Mouse (Mus musculus) midbrain, embryonic 13.5 days (tissue): ENCODE results near the gene Npb. TPM values are rescaled to one million over a fixed set of nuclear protein-coding genes. Genes with fewer than 3 reads are reported as not detected.
A peak's percentile ranks its signal among the peaks of the same experiment; 100 is the strongest.
"Not testable (repeated sequence)": the region's sequence is repeated elsewhere in the genome, so short reads cannot be mapped to it uniquely, and the experiment has no call there.

Experiments used
- ATAC-seq: fragments of 200-750 bp; cut with Nextera tagmentation; 2 replicates; pipeline ENCODE4 v1.8.0; 2017; ENCODE audit warnings: mild to moderate bottlenecking, moderate TSS enrichment, moderate library complexity
- H3K27ac ChIP-seq: fragments of 300-500 bp; sonication (generic); 2 replicates; pipeline ENCODE4 v1.5.1; 2015; ENCODE audit warnings: inconsistent platforms, mild to moderate bottlenecking, moderate library complexity
- H3K27me3 ChIP-seq: fragments of 300-500 bp; sonication (generic); 2 replicates; pipeline ENCODE4 v1.6.1; 2015; ENCODE audit warnings: mild to moderate bottlenecking, inconsistent platforms
- H3K36me3 ChIP-seq: fragments of 300-500 bp; sonication (generic); 2 replicates; pipeline ENCODE4 v1.6.1; 2015; ENCODE audit warnings: mild to moderate bottlenecking, inconsistent platforms
- H3K4me1 ChIP-seq: fragments of 300-500 bp; sonication (generic); replicated peaks from 2 replicates; pipeline ENCODE4 v1.6.1; 2015; ENCODE audit warnings: inconsistent platforms
- H3K4me2 ChIP-seq: fragments of 300-500 bp; sonication (generic); replicated peaks from 2 replicates; pipeline ENCODE4 v1.6.1; 2015; ENCODE audit warnings: moderate library complexity, mild to moderate bottlenecking, inconsistent platforms
- H3K4me3 ChIP-seq: fragments of 300-500 bp; sonication (generic); replicated peaks from 2 replicates; pipeline ENCODE4 v1.5.1; 2015; ENCODE audit warnings: mild to moderate bottlenecking, inconsistent platforms
- H3K9ac ChIP-seq: fragments of 300-500 bp; sonication (generic); replicated peaks from 2 replicates; pipeline ENCODE4 v1.6.1; 2015; ENCODE audit warnings: mild to moderate bottlenecking, inconsistent platforms
- H3K9me3 ChIP-seq: fragments of 300-500 bp; sonication (generic); 2 replicates; pipeline ENCODE4 v1.6.1; 2016; ENCODE audit warnings: mild to moderate bottlenecking, inconsistent platforms
- WGBS: fragments of 180-500 bp; shearing (Covaris S2); methylation state at CpG from one replicate; pipeline ENCODE4 v1.1.7; 2015; 5-methylcytosine and 5-hydroxymethylcytosine counted together
- polyA plus RNA-seq: library from polyadenylated mRNA; unstranded; fragments of >200 nt; fragmentation: Nextera tagmentation; extraction: Ambion mirVana; gene quantifications from 2 replicates; pipeline ENCODE4 v1.2.1, GENCODE M21; 2015

The Npb gene
- polyA plus RNA-seq, result 0.54 and 0.95 TPM in 2 replicates

- H3K4me2 ChIP-seq, result peak within 1 kb of the TSS; percentile 43
- H3K9me3 ChIP-seq, result no peaks in the 10 kb centered on the region
- 0 out of 2 replicates have a peak, but pooled peaks have one; percentile 19 for ATAC-seq
- peak within 1 kb of the TSS; percentile 54 for H3K9ac ChIP-seq
- peaks cover 17% of the 10 kb centered on the region; the same call in 1 of the 2 replicates for H3K27me3 ChIP-seq
- H3K4me3 ChIP-seq, result peak within 1 kb of the TSS; percentile 20; the same call in 1 of the 2 replicates
- 7% methylated on average over 45 of the region's 45 CpGs for WGBS
- H3K4me1 ChIP-seq, result peaks cover 18% of the 10 kb centered on the region
- H3K36me3 ChIP-seq, result peaks cover 78% of the 10 kb centered on the region
- H3K27ac ChIP-seq, result no peak within 1 kb of the TSS
Observed at GRCm38 (mm10) chr11:120608241-120609034, at the start of gene Npb. Gene Npb, plus strand, starts transcription at chr11:120608477.

- H3K4me2 ChIP-seq, H3K27me3 ChIP-seq, ATAC-seq, H3K9ac ChIP-seq, H3K27ac ChIP-seq, H3K4me1 ChIP-seq, H3K9me3 ChIP-seq, H3K4me3 ChIP-seq: not testable (repeated sequence)
- WGBS, result 91% methylated on average over 6 of the region's 6 CpGs
- peaks cover 52% of the 10 kb centered on the region for H3K36me3 ChIP-seq
Observed at GRCm38 (mm10) chr11:120558843-120559242, 49.4 kb upstream of the Npb start.

GRCm38 (mm10) chr11:120560952-120561728 lies 47.1 kb upstream of the Npb start:
- no peaks in the 10 kb centered on the region for H3K4me1 ChIP-seq
- H3K9me3 ChIP-seq, result no peaks in the 10 kb centered on the region
- no peak overlapping the region for H3K9ac ChIP-seq
- no peak for ATAC-seq
- H3K27me3 ChIP-seq, result no peaks in the 10 kb centered on the region
- WGBS, result 96% methylated on average over 13 of the region's 13 CpGs
- no peak overlapping the region for H3K4me3 ChIP-seq
- H3K4me2 ChIP-seq, result no peak overlapping the region
- H3K27ac ChIP-seq, result no peak overlapping the region
- H3K36me3 ChIP-seq, result peaks cover 74% of the 10 kb centered on the region

GRCm38 (mm10) chr11:120562949-120563348 lies 45.3 kb upstream of the Npb start:
- WGBS, result 97% methylated on average over 13 of the region's 13 CpGs
- Histone ChIP-seq H3K27me3 (no peaks in the 10 kb centered on the region), H3K4me1 (no peaks in the 10 kb centered on the region), H3K27ac (no peak overlapping the region), H3K9me3 (no peaks in the 10 kb centered on the region), H3K4me2 (no peak overlapping the region), H3K4me3 (no peak overlapping the region), H3K9ac (no peak overlapping the region), H3K36me3 (peaks cover 92% of the 10 kb centered on the region)
- ATAC-seq, result no peak

- Histone ChIP-seq H3K27me3 (no peaks in the 10 kb centered on the region), H3K9me3 (no peaks in the 10 kb centered on the region), H3K9ac (no peak overlapping the region), H3K4me2 (no peak overlapping the region), H3K4me1 (no peaks in the 10 kb centered on the region), H3K36me3 (peaks cover 95% of the 10 kb centered on the region), H3K4me3 (no peak overlapping the region), H3K27ac (no peak overlapping the region)
- 90% methylated on average over 9 of the region's 9 CpGs for WGBS
- ATAC-seq, result no peak
Observed at GRCm38 (mm10) chr11:120565114-120565513, 43.2 kb upstream of the Npb start.

GRCm38 (mm10) chr11:120568324-120568723 lies 40.0 kb upstream of the Npb start:
- Histone ChIP-seq H3K4me3 (no peak overlapping the region), H3K27me3 (no peaks in the 10 kb centered on the region), H3K27ac (no peak overlapping the region), H3K36me3 (peaks cover 78% of the 10 kb centered on the region), H3K4me2 (no peak overlapping the region), H3K9ac (no peak overlapping the region), H3K4me1 (peaks cover 14% of the 10 kb centered on the region), H3K9me3 (no peaks in the 10 kb centered on the region)
- no peak for ATAC-seq
- 95% methylated on average over 6 of the region's 6 CpGs for WGBS

- Histone ChIP-seq H3K9ac (peak overlapping the region; percentile 83), H3K4me3 (peak overlapping the region; percentile 90), H3K27ac (no peak overlapping the region), H3K27me3 (no peaks in the 10 kb centered on the region), H3K4me1 (peaks cover 28% of the 10 kb centered on the region), H3K9me3 (no peaks in the 10 kb centered on the region), H3K36me3 (peaks cover 50% of the 10 kb centered on the region), H3K4me2 (peak overlapping the region; percentile 91)
- ATAC-seq, result no peak
- 89% methylated on average over 3 of the region's 3 CpGs for WGBS
Observed at GRCm38 (mm10) chr11:120571122-120571521, 37.2 kb upstream of the Npb start.

GRCm38 (mm10) chr11:120571754-120572416 lies 36.4 kb upstream of the Npb start:
- Histone ChIP-seq H3K27ac (peak overlapping the region; percentile 88; the same call in 1 of the 2 replicates), H3K4me1 (peaks cover 28% of the 10 kb centered on the region), H3K27me3 (no peaks in the 10 kb centered on the region), H3K4me2 (peak overlapping the region; percentile 91), H3K36me3 (peaks cover 43% of the 10 kb centered on the region), H3K4me3 (peak overlapping the region; percentile 90), H3K9ac (peak overlapping the region; percentile 83), H3K9me3 (no peaks in the 10 kb centered on the region)
- WGBS, result 17% methylated on average over 11 of the region's 11 CpGs
- ATAC-seq, result no peak

GRCm38 (mm10) chr11:120572417-120572751 lies 35.9 kb upstream of the Npb start:
- no peaks in the 10 kb centered on the region for H3K9me3 ChIP-seq
- H3K4me3 ChIP-seq, result peak overlapping the region; percentile 90
- ATAC-seq, result peak; percentile 53
- H3K9ac ChIP-seq, result peak overlapping the region; percentile 83
- under 1% methylated on average over 22 of the region's 24 CpGs for WGBS
- H3K4me1 ChIP-seq, result peaks cover 28% of the 10 kb centered on the region
- no peaks in the 10 kb centered on the region for H3K27me3 ChIP-seq
- peak overlapping the region; percentile 91 for H3K4me2 ChIP-seq
- peak overlapping the region; percentile 88 for H3K27ac ChIP-seq
- peaks cover 42% of the 10 kb centered on the region for H3K36me3 ChIP-seq

GRCm38 (mm10) chr11:120572752-120573584 lies 35.3 kb upstream of the Npb start, which contains the start of gene P4hb:
Gene P4hb, minus strand, starts transcription at chr11:120573253.
- ATAC-seq, result peak; percentile 98
- Histone ChIP-seq H3K27me3 (no peaks in the 10 kb centered on the region), H3K4me1 (peaks cover 28% of the 10 kb centered on the region), H3K36me3 (peaks cover 42% of the 10 kb centered on the region), H3K4me3 (peak within 1 kb of the TSS; percentile 90), H3K4me2 (peak within 1 kb of the TSS; percentile 91), H3K9me3 (no peaks in the 10 kb centered on the region), H3K9ac (peak within 1 kb of the TSS; percentile 83), H3K27ac (peak within 1 kb of the TSS; percentile 88)
- under 1% methylated on average over 93 of the region's 94 CpGs for WGBS
